Mouse (Mus musculus): ENCODE measurements around the gene Flt1.

DNA sequence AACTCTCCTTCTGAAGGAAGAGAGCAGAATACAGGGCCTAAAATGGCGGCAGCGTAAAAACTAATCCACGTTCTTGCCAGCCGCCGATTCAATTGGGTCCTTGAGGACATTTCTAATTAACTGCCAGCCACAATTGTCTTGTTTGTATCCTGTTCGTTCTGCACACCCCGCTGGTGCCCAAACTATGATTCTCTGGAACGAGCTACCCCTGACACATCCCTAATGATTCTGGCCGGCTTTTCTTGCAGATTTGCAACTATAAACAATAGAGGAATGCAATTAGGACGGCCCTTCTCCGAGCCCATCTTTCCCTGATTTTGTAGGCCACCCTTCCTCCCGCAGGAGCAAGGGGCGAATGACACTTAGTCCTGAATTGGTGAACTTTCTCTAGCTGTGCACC is 59.9 kb downstream of the Flt1 start:
- TF ChIP-seq MYOG (IDR thresholded peaks at IDR 0.05; ENCODE audit: control insufficient read depth, extremely low read depth, insufficient read length): no peak
- no peak for TF ChIP-seq MAX (IDR thresholded peaks at IDR 0.05)
- TF ChIP-seq CTCF (IDR thresholded peaks at IDR 0.05; ENCODE audit: control insufficient read depth, insufficient read depth, insufficient read length): no peak
- TF ChIP-seq USF1 (IDR thresholded peaks at IDR 0.05; ENCODE audit: low read depth): no peak
- no peak for TF ChIP-seq FOSL1 (IDR thresholded peaks at IDR 0.05; ENCODE audit: insufficient read depth, low read length, poor library complexity, severe bottlenecking)
- no peak for TF ChIP-seq CEBPB (IDR thresholded peaks at IDR 0.05; ENCODE audit: low read depth)
